Mouse (Mus musculus): ENCODE data around the gene Cd93. TPM values are rescaled to one million over a fixed set of nuclear protein-coding genes. Genes with fewer than 3 reads are reported as not detected.

Cd93 gene
- polyA plus RNA-seq, 1 experiment from 2014 or later: 14.6 TPM

- 73% methylated on average over 3 of the region's 3 CpGs for WGBS
- no peak overlapping the region for H3K27ac ChIP-seq (replicated peaks; ENCODE audit: low read depth, low read length)
- H3K4me1 ChIP-seq (ENCODE audit: control insufficient read depth, insufficient read depth, low read length): no peaks in the 10 kb centered on the region
- H3K4me3 ChIP-seq (ENCODE audit: low read depth, low read length): no peak overlapping the region
- ATAC-seq (ENCODE audit: low read depth) (no peak), DNase-seq (ENCODE audit: low spot score) (no peak)
- no peaks in the 10 kb centered on the region for H3K36me3 ChIP-seq (ENCODE audit: control insufficient read depth, insufficient read depth, low read length)
- no peak overlapping the region for H3K9ac ChIP-seq (ENCODE audit: low read depth, low read length)
- H3K4me2 ChIP-seq (ENCODE audit: low read depth, low read length): no peak overlapping the region
- H3K9me3 ChIP-seq (ENCODE audit: control insufficient read depth, low read length): no peaks in the 10 kb centered on the region
- H3K27me3 ChIP-seq (replicated peaks; ENCODE audit: control insufficient read depth, insufficient read depth, low read length): no peaks in the 10 kb centered on the region
These were observed 24.2 kb downstream of the Cd93 start for GRCm38 (mm10) chr2:148419151-148419550.

GRCm38 (mm10) chr2:148409821-148410220, 33.5 kb downstream of the Cd93 start:
- no peak overlapping the region for H3K4me2 ChIP-seq (ENCODE audit: low read depth, low read length)
- no peak overlapping the region for H3K4me3 ChIP-seq (ENCODE audit: low read depth, low read length)
- H3K27me3 ChIP-seq (replicated peaks; ENCODE audit: control insufficient read depth, insufficient read depth, low read length): peaks cover 41% of the 10 kb centered on the region
- no peaks in the 10 kb centered on the region for H3K36me3 ChIP-seq (ENCODE audit: control insufficient read depth, insufficient read depth, low read length)
- WGBS: 88% methylated on average over 1 of the region's 1 CpGs
- no peaks in the 10 kb centered on the region for H3K9me3 ChIP-seq (ENCODE audit: control insufficient read depth, low read length)
- no peak overlapping the region for H3K27ac ChIP-seq (replicated peaks; ENCODE audit: low read depth, low read length)
- peaks cover 17% of the 10 kb centered on the region; the same call in 1 of the 2 replicates for H3K4me1 ChIP-seq (ENCODE audit: control insufficient read depth, insufficient read depth, low read length)
- ATAC-seq (ENCODE audit: low read depth) (no peak), DNase-seq (ENCODE audit: low spot score) (no peak)
- no peak overlapping the region for H3K9ac ChIP-seq (ENCODE audit: low read depth, low read length)

DNA sequence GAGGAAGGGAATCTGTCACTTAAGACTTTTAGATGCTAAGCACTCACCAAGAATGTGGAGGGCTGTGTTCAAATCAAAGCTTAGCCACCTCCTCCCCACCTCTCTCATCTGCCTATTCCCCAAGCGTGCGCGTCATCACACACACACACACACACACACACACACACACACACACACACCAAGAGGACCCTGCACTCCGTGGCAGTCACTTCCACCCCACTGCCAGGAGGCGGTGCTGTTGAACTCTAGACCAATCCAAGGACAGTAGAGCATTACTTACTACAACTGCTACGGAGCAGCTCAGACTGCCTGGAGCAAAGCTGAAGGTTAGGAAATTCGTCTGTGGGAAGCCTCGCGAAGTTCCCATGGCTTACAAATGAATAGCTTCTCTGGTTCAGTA, 34.2 kb downstream of the Cd93 start:
- no peak overlapping the region for H3K4me2 ChIP-seq (ENCODE audit: low read depth, low read length)

GRCm38 (mm10) chr2:148408761-148409120, 34.6 kb downstream of the Cd93 start:
- peaks cover 17% of the 10 kb centered on the region; the same call in 1 of the 2 replicates for H3K4me1 ChIP-seq (ENCODE audit: control insufficient read depth, insufficient read depth, low read length)
- 13% methylated on average over 6 of the region's 6 CpGs for WGBS
- DNase-seq (ENCODE audit: low spot score) (no peak), ATAC-seq (ENCODE audit: low read depth) (no peak)
- H3K36me3 ChIP-seq (ENCODE audit: control insufficient read depth, insufficient read depth, low read length): no peaks in the 10 kb centered on the region
- peaks cover 50% of the 10 kb centered on the region for H3K27me3 ChIP-seq (replicated peaks; ENCODE audit: control insufficient read depth, insufficient read depth, low read length)
- H3K4me3 ChIP-seq (ENCODE audit: low read depth, low read length): 0 out of 2 replicates have a peak overlapping the region, but pooled peaks have one; percentile 43
- H3K9me3 ChIP-seq (ENCODE audit: control insufficient read depth, low read length): no peaks in the 10 kb centered on the region
- H3K4me2 ChIP-seq (ENCODE audit: low read depth, low read length): peak overlapping the region; percentile 78
- H3K27ac ChIP-seq (replicated peaks; ENCODE audit: low read depth, low read length): no peak overlapping the region
- no peak overlapping the region for H3K9ac ChIP-seq (ENCODE audit: low read depth, low read length)

More for the DNA sequence above, 34.2 kb downstream of the Cd93 start:
- no peak overlapping the region for H3K4me3 ChIP-seq (ENCODE audit: low read depth, low read length)
- peak; percentile 79 for DNase-seq (ENCODE audit: low spot score)
- H3K4me1 ChIP-seq (ENCODE audit: control insufficient read depth, insufficient read depth, low read length): peaks cover 17% of the 10 kb centered on the region; the same call in 1 of the 2 replicates
- peak; percentile 86 for ATAC-seq (ENCODE audit: low read depth)
- H3K36me3 ChIP-seq (ENCODE audit: control insufficient read depth, insufficient read depth, low read length): no peaks in the 10 kb centered on the region
- peaks cover 48% of the 10 kb centered on the region for H3K27me3 ChIP-seq (replicated peaks; ENCODE audit: control insufficient read depth, insufficient read depth, low read length)
- WGBS: 23% methylated on average over 9 of the region's 9 CpGs
- no peak overlapping the region for H3K9ac ChIP-seq (ENCODE audit: low read depth, low read length)
- H3K27ac ChIP-seq (replicated peaks; ENCODE audit: low read depth, low read length): no peak overlapping the region
- H3K9me3 ChIP-seq (ENCODE audit: control insufficient read depth, low read length): no peaks in the 10 kb centered on the region

GRCm38 (mm10) chr2:148407870-148408760, 35.2 kb downstream of the Cd93 start, which contains the start of gene Thbd:
Gene Thbd (minus strand): TSS chr2:148408188.
- peak; percentile 87 for DNase-seq (ENCODE audit: low spot score)
- no peaks in the 10 kb centered on the region for H3K36me3 ChIP-seq (ENCODE audit: control insufficient read depth, insufficient read depth, low read length)
- peaks cover 54% of the 10 kb centered on the region for H3K27me3 ChIP-seq (replicated peaks; ENCODE audit: control insufficient read depth, insufficient read depth, low read length)
- H3K27ac ChIP-seq (replicated peaks; ENCODE audit: low read depth, low read length): no peak within 1 kb of the TSS
- peak within 1 kb of the TSS; percentile 43 for H3K4me3 ChIP-seq (ENCODE audit: low read depth, low read length)
- peaks cover 17% of the 10 kb centered on the region; the same call in 1 of the 2 replicates for H3K4me1 ChIP-seq (ENCODE audit: control insufficient read depth, insufficient read depth, low read length)
- H3K9ac ChIP-seq (ENCODE audit: low read depth, low read length): peak within 1 kb of the TSS; percentile 61
- no peaks in the 10 kb centered on the region for H3K9me3 ChIP-seq (ENCODE audit: control insufficient read depth, low read length)
- H3K4me2 ChIP-seq (ENCODE audit: low read depth, low read length): peak within 1 kb of the TSS; percentile 78
- peak; percentile 72 for ATAC-seq (ENCODE audit: low read depth)
- 2% methylated on average over 34 of the region's 35 CpGs for WGBS

DNA sequence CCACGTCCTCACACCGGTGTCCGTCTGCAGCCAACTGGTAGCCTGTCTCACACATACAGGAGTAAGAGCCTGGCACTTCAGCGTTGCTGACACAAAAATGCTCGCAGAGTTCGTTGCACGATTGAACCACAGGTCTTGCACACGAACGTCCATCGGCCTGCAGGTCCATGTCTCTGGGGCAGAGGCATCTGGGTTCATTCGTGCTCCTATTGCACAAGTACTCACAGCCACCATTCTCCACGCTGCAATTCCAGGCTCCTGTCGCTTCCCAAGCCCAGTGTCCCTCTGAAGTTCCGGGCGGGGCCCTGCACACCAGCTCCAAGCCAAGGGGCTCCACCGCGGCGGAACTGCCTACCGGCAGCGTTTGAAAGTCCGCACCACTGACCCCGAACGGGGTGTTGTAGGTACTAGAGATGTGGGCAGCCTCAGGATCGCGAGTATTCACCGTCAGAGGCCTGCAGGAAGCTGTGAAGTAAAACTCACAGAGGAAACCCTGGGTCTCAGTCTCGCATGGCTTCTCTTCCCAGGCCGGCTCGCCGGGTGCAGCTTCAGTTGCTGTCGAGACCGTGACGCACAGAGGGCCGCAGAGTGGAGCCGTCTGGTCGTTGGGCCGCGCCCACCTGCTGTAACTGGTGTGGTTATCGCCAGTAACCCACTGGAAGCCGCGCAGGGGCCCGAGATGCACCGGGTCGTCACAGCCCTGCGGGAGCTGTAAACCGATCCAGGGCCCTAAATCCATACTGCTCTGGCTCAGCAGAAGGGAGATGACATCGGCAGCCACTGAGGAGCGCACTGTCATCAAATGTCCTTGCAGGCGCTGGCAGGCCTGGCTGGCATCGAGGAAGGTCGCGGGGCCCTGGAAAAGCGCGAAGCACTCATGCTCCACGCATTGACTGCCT, 36.1 kb downstream of the Cd93 start:
- Histone ChIP-seq H3K9me3 (ENCODE audit: control insufficient read depth, low read length) (no peaks in the 10 kb centered on the region), H3K9ac (ENCODE audit: low read depth, low read length) (peak overlapping the region; percentile 61), H3K4me3 (ENCODE audit: low read depth, low read length) (peak overlapping the region; percentile 43), H3K4me2 (ENCODE audit: low read depth, low read length) (peak overlapping the region; percentile 78), H3K27me3 (replicated peaks; ENCODE audit: control insufficient read depth, insufficient read depth, low read length) (peaks cover 54% of the 10 kb centered on the region), H3K27ac (replicated peaks; ENCODE audit: low read depth, low read length) (no peak overlapping the region), H3K36me3 (ENCODE audit: control insufficient read depth, insufficient read depth, low read length) (no peaks in the 10 kb centered on the region), H3K4me1 (ENCODE audit: control insufficient read depth, insufficient read depth, low read length) (peaks cover 17% of the 10 kb centered on the region; the same call in 1 of the 2 replicates)
- 5% methylated on average over 55 of the region's 55 CpGs for WGBS
- ATAC-seq (ENCODE audit: low read depth) (peak; percentile 32; the same call in 1 of the 2 replicates), DNase-seq (ENCODE audit: low spot score) (no peak)

- H3K9ac ChIP-seq (ENCODE audit: low read depth, low read length): peak overlapping the region; percentile 61
- no peaks in the 10 kb centered on the region for H3K36me3 ChIP-seq (ENCODE audit: control insufficient read depth, insufficient read depth, low read length)
- WGBS: 18% methylated on average over 34 of the region's 34 CpGs
- H3K27ac ChIP-seq (replicated peaks; ENCODE audit: low read depth, low read length): no peak overlapping the region
- peak overlapping the region; percentile 78 for H3K4me2 ChIP-seq (ENCODE audit: low read depth, low read length)
- no peak for ATAC-seq (ENCODE audit: low read depth)
- H3K4me3 ChIP-seq (ENCODE audit: low read depth, low read length): peak overlapping the region; percentile 43
- H3K9me3 ChIP-seq (ENCODE audit: control insufficient read depth, low read length): no peaks in the 10 kb centered on the region
- peaks cover 54% of the 10 kb centered on the region for H3K27me3 ChIP-seq (replicated peaks; ENCODE audit: control insufficient read depth, insufficient read depth, low read length)
- H3K4me1 ChIP-seq (ENCODE audit: control insufficient read depth, insufficient read depth, low read length): peaks cover 17% of the 10 kb centered on the region; the same call in 1 of the 2 replicates
- DNase-seq (ENCODE audit: low spot score): peak; percentile 58
These were observed 37.0 kb downstream of the Cd93 start for GRCm38 (mm10) chr2:148406160-148406970.
